Mouse (Mus musculus) thymus, adult 2 months (tissue): Measurements from ENCODE around the gene Cop1.
"Not testable (repeated sequence)": the region's sequence is repeated elsewhere in the genome, so short reads cannot be mapped to it uniquely, and the experiment has no call there.

Source experiments
- CTCF ChIP-seq: fragments of 200-500 bp; IDR thresholded peaks from 2 replicates; pipeline ENCODE4 v1.5.1; 2012; ENCODE audit warnings: mild to moderate bottlenecking, control low read depth, low read length, moderate library complexity, borderline replicate concordance; ENCODE audit not compliant: control insufficient read depth, poor library complexity, insufficient read depth; ENCODE audit errors: extremely low read depth
- POLR2A ChIP-seq: fragments of 200-500 bp; IDR thresholded peaks from 2 replicates; pipeline ENCODE4 v1.6.1; 2012; ENCODE audit warnings: mild to moderate bottlenecking, low read length, control low read depth, moderate library complexity; ENCODE audit not compliant: control insufficient read depth, poor library complexity, insufficient read depth; ENCODE audit errors: extremely low read depth

DNA sequence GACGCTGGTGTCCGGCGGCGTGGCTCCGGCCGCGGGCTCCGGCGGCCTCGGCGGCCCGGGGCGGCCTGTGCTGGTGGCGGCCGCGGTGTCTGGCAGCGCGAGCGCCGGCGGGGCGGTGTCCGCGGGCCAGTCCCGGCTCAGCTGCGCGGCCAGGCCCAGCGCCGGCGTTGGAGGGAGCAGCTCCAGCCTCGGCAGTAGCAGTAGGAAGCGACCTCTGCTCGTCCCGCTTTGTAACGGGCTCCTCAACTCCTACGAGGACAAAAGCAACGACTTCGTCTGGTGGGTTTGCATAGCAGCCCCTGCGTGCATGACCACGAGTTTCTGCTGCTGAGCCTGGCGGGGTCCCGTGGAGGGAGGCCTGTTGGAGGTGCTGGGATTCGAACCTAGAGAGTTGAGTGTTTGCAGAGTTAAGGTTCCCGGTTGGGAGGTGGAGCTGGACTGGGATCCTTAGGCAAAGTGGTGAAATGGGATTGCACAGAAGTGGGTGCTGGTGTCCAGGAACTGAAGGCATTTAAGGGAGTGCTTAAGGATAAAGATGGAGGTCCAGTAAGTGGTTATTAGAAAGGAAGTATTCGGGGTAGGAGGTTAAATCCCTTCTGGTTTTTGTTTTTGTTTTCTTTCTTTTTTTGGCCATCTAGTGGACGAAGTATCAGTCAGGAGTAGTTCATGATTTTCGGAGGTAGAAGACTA lies 597 bp downstream of the Cop1 start:
- TF ChIP-seq CTCF, POLR2A: not testable (repeated sequence)
